Mouse (Mus musculus) skeletal muscle tissue, postnatal 0 days (tissue): ENCODE measurements around the gene Cdh24. TPM values are rescaled to one million over a fixed set of nuclear protein-coding genes. Genes with fewer than 3 reads are reported as not detected.

Experiments used
- microRNA counts: library from miRNA; unstranded; fragments of <30 nt; microRNA quantifications from one replicate; lab custom pipeline; 2015
- microRNA-seq, 2 experiments: library from miRNA; unstranded; fragments of <30 nt; microRNA quantifications; one replicate each; pipeline ENCODE4; 2016
- polyA plus RNA-seq: library from polyadenylated mRNA; unstranded; fragments of >200 nt; fragmentation: Nextera tagmentation; extraction: Ambion mirVana; gene quantifications from 2 replicates; pipeline ENCODE4 v1.2.1, GENCODE M21; 2015

The Cdh24 gene
- polyA plus RNA-seq: 0.33 and 0.40 TPM in 2 replicates

DNA sequence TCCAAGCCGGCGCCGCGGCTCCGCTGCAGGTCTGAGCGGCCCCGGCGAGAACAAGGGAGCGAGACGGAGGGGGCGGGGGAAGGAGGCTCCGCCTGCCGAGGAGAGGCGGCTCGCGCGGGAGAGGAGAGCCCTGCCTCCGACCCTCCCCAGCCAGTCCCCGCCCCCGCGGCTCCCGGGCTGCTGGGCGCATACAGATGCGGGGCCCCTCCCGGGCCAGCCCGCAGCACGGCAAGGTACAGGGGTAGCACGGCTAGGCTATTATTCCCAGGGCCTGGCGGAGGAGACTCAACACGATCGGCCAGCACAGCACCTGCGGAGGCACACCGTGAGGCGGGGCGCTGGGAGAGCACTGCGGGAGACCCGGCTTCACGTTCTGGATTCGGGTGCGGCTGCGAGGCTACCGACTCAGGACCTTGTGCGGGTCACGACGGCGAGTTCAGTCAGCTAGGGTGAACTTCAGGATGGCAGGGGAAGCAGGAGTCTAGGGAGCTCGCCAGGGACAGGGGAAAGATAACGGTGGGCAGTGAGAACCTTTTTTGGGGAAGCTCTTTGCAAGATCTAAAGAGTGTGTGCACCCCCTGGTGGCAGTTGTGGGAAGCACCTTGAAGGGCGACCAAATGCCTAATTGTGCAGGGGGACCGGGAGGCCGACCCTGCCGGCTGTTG lies at the start of gene Cdh24:
Gene Cdh24 (minus strand): TSS at position 60 of the 665 bp plus-strand sequence.

GRCm38 (mm10) chr14:54686522-54687143 lies 45.5 kb upstream of the Cdh24 start, which contains the start of gene Acin1:
Gene Acin1, minus strand, starts transcription at chr14:54686931.

DNA sequence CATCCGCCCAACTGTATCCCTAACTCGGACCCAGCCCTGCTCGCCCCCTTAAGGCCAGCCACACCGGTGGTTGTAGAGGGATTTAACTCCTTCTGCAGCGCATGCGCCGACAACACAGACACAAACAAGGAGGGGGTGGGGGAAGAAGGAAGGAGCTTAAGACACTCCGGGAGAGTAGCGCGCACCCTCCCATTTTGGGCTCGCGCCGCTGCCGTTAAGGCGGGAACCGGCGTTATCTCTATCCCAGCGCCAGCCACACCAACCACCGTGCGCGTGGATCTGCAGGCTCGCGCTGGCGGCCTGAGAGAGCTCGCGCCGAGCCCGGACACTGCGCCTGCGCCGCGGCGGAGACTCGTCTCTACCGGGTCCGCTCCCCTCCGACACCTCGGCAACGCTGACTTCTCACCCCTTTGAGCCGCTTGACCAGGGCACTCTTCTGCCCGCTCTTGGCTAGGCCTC lies 44.9 kb upstream of the Cdh24 start, which contains the start of gene 1700123O20Rik:
Gene 1700123O20Rik (plus strand): TSS at position 154 of the 459 bp plus-strand sequence.

GRCm38 (mm10) chr14:54640946-54641304 lies 239 bp downstream of the Cdh24 start, which contains the start of gene Gm17606:
Gene Gm17606, plus strand, starts transcription at chr14:54640952.

DNA sequence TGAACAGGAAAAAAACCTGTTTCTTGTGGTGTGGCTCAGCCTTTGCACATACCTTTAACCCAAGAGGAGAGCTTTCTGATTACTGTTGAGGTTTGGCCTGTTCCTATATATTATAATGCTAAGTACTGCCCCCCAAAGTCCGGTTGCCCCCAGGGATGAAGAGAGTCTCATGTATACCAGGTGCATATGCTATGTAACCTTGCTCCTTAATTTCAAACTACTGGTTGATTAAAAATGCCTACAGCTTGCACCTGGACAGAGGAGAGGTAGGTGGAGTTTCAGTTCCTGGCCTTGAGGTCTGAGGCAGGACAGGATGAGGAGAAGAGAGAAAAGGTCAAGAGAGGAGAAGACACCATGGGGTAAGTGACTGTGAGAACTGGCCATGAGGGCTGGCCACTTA lies 20.0 kb downstream of the Cdh24 start, which contains the start of gene Psmb11:
Gene Psmb11 (plus strand): TSS at position 301 of the 400 bp plus-strand sequence.

GRCm38 (mm10) chr14:54617897-54618365 lies 23.2 kb downstream of the Cdh24 start, which contains the start of gene Psmb5:
Gene Psmb5, minus strand, starts transcription at chr14:54618022.

DNA sequence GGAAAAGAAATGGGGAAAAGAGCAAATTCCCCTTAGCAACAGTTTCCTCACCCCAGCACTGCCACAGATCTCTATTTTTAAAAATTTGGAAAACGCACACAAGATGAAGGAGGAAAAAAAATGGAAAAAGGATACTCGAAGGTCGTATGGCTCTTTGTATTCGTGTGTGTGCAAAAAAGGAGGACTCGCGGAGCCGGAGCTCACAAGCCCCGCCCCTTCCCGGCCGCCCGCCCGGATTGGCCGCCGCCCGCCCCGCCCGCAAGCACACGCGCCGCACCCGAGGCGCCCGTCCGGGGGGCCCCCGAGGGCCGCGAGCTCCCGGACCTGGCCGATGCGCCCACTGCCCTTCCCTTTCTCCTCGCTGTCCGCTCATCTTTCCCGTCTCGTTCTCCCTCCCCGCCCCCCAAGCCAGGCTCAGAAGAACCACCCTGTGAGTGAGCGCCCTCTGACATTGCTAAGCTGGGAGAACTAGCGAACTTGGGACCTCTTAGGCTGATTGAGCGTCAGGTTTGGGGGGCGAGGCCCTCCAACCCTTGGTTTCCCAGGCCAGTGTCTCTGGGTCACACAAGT lies 35.3 kb downstream of the Cdh24 start, which contains the start of gene 4931414P19Rik:
Gene 4931414P19Rik (minus strand): TSS at position 242 of the 570 bp plus-strand sequence.

MicroRNAs encoded within 50 kb of the gene (microRNA counts, 519-probe panel; counts per million panel counts)
- 296 counts per million, percentile 58 among the panel's probes with 10 or more counts for microRNA mmu-miR-686 (lab: Ali Mortazavi, UCI)

Small RNAs within 50 kb of the gene (microRNA-seq; reads per million reads assigned to microRNA genes)
- 0 reads per million in 2 experiments for gene Mir686
- 0.20 to 0.21 reads per million in 2 experiments for gene Mir6948

Other genes with a start within 250 kb of the Cdh24 start
- 3.3 and 4.1 TPM in 2 replicates for gene Slc7a7, start 223.6 kb downstream of the Cdh24 start, polyA plus RNA-seq
- gene Mrpl52, start 214.5 kb downstream of the Cdh24 start, polyA plus RNA-seq: 232 TPM in 2 replicates
- gene Mmp14, start 209.8 kb downstream of the Cdh24 start, polyA plus RNA-seq: 77.2 and 88.0 TPM in 2 replicates
- gene Lrp10, start 177.2 kb downstream of the Cdh24 start, polyA plus RNA-seq: 30.6 and 32.8 TPM in 2 replicates
- 0.10 and 0.13 TPM in 2 replicates for gene Rem2, start 165.3 kb downstream of the Cdh24 start, polyA plus RNA-seq
- 32.3 and 36.0 TPM in 2 replicates for gene Prmt5, start 123.8 kb downstream of the Cdh24 start, polyA plus RNA-seq
- 31.1 and 31.5 TPM in 2 replicates for gene Haus4, start 86.7 kb downstream of the Cdh24 start, polyA plus RNA-seq
- 11.5 and 13.2 TPM in 2 replicates for gene Ajuba, start 63.8 kb downstream of the Cdh24 start, polyA plus RNA-seq
- 2.4 and 2.7 TPM in 2 replicates for gene 4931414P19Rik, start 35.4 kb downstream of the Cdh24 start, polyA plus RNA-seq
- 306 and 337 TPM in 2 replicates for gene Psmb5, start 23.3 kb downstream of the Cdh24 start, polyA plus RNA-seq
- gene Psmb11, start 19.9 kb downstream of the Cdh24 start, polyA plus RNA-seq: 0.03 and 0.05 TPM in 2 replicates
- gene Gm17606, start 412 bp downstream of the Cdh24 start, polyA plus RNA-seq: not detected in 2 replicates
- gene 1700123O20Rik, start 44.9 kb upstream of the Cdh24 start, polyA plus RNA-seq: 44.2 and 47.3 TPM in 2 replicates
- gene Acin1, start 45.6 kb upstream of the Cdh24 start, polyA plus RNA-seq: 42.8 and 46.2 TPM in 2 replicates
- 0.11 and 0.12 TPM in 2 replicates for gene Gm29776, start 57.5 kb upstream of the Cdh24 start, polyA plus RNA-seq
- gene Cebpe, start 70.8 kb upstream of the Cdh24 start, polyA plus RNA-seq: not detected in 2 replicates
- gene Slc7a8, start 140.6 kb upstream of the Cdh24 start, polyA plus RNA-seq: 3.8 and 5.9 TPM in 2 replicates
- gene Rnf212b, start 172.8 kb upstream of the Cdh24 start, polyA plus RNA-seq: not detected in 2 replicates
- gene Homez, start 229.6 kb upstream of the Cdh24 start, polyA plus RNA-seq: 3.6 and 4.1 TPM in 2 replicates
- 0.97 and 2.3 TPM in 2 replicates for gene Ppp1r3e, start 236.2 kb upstream of the Cdh24 start, polyA plus RNA-seq
- gene Bcl2l2, start 242.0 kb upstream of the Cdh24 start, polyA plus RNA-seq: 2.9 and 3.6 TPM in 2 replicates
- 0.12 and 0.30 TPM in 2 replicates for gene Gm20521, start 242.1 kb upstream of the Cdh24 start, polyA plus RNA-seq